Mouse (Mus musculus): Measurements from ENCODE around the gene Cct8l1. TPM values are rescaled to one million over a fixed set of nuclear protein-coding genes. Genes with fewer than 3 reads are reported as not detected.

Cct8l1 gene
- polyA plus RNA-seq, 1 experiment from 2014 or later, result not detected

DNA sequence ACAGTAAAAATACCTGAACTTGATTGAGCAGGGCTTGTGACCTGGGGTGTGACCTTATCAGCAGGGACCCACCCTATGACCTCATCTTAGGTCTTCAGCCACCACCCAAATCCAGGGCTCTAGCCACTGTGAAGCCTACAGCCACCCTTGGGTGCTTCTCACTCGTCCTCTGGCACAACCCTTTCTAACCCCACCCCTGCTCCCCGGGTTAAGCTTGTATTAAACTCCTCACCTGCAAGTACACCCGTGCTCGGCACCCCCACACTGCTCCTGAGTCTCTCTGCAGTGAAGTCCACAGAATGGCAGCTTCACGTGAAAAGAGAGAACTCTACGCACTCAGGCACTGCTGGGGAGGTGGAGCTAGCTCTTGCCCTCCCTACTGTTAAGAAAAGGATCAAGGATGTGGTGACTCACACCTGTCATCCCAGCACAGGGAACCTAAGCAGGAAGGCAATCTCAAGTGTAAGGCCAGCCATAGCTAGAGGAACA, 21.1 kb downstream of the Cct8l1 start:
- Histone ChIP-seq H3K36me3 (ENCODE audit: control insufficient read depth, insufficient read depth) (no peaks in the 10 kb centered on the region), H3K9me3 (replicated peaks; ENCODE audit: control insufficient read depth, low read length) (no peaks in the 10 kb centered on the region), H3K4me3 (ENCODE audit: low read depth, low read length) (no peak overlapping the region), H3K9ac (ENCODE audit: low read depth, low read length) (no peak overlapping the region), H3K27ac (ENCODE audit: low read length) (no peak overlapping the region), H3K27me3 (ENCODE audit: control insufficient read depth, insufficient read depth, low read depth, low read length) (no peaks in the 10 kb centered on the region), H3K4me1 (ENCODE audit: control insufficient read depth, low read depth, low read length) (peaks cover 19% of the 10 kb centered on the region), H3K4me2 (ENCODE audit: low read depth, low read length) (no peak overlapping the region)
- 37% methylated on average over 6 of the region's 6 CpGs for WGBS (ENCODE audit: insufficient replicate concordance)
- ATAC-seq (ENCODE audit: low read depth), result peak; percentile 55; the same call in 1 of the 2 replicates

- Histone ChIP-seq H3K36me3 (ENCODE audit: control insufficient read depth, insufficient read depth) (no peaks in the 10 kb centered on the region), H3K9ac (ENCODE audit: low read depth, low read length) (no peak overlapping the region), H3K4me1 (ENCODE audit: control insufficient read depth, low read depth, low read length) (peaks cover 6% of the 10 kb centered on the region), H3K4me3 (ENCODE audit: low read depth, low read length) (no peak overlapping the region), H3K27me3 (ENCODE audit: control insufficient read depth, insufficient read depth, low read depth, low read length) (no peaks in the 10 kb centered on the region), H3K4me2 (ENCODE audit: low read depth, low read length) (no peak overlapping the region), H3K27ac (ENCODE audit: low read length) (no peak overlapping the region), H3K9me3 (replicated peaks; ENCODE audit: control insufficient read depth, low read length) (no peaks in the 10 kb centered on the region)
- ATAC-seq (ENCODE audit: low read depth), result no peak
Observed at GRCm38 (mm10) chr5:25540412-25540811, 24.5 kb downstream of the Cct8l1 start.

DNA sequence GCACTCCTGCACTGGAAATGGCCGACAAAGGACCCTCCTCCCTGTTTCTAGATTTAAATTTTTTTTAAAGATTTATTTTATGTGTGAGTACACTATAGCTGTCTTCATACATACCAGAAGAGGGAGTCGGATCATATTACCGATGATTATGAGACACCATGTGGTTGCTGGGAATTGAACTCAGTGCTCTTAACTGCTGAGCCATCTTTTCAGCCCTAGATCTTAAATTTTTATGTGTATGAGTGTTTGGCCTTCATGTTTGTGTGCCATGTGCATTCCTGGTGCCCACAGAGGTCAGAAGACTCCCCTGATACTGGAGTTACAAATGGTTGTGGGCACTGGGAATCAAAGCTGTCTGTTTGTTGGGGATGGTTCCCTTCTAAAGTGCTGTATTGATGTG, 25.1 kb downstream of the Cct8l1 start:
- peaks cover 6% of the 10 kb centered on the region for H3K4me1 ChIP-seq (ENCODE audit: control insufficient read depth, low read depth, low read length)
- no peak overlapping the region for H3K9ac ChIP-seq (ENCODE audit: low read depth, low read length)
- no peaks in the 10 kb centered on the region for H3K27me3 ChIP-seq (ENCODE audit: control insufficient read depth, insufficient read depth, low read depth, low read length)
- H3K4me3 ChIP-seq (ENCODE audit: low read depth, low read length), result no peak overlapping the region
- 71% methylated on average over 3 of the region's 3 CpGs for WGBS (ENCODE audit: insufficient replicate concordance)
- no peaks in the 10 kb centered on the region for H3K9me3 ChIP-seq (replicated peaks; ENCODE audit: control insufficient read depth, low read length)
- H3K27ac ChIP-seq (ENCODE audit: low read length), result no peak overlapping the region
- ATAC-seq (ENCODE audit: low read depth), result no peak
- H3K4me2 ChIP-seq (ENCODE audit: low read depth, low read length), result no peak overlapping the region
- H3K36me3 ChIP-seq (ENCODE audit: control insufficient read depth, insufficient read depth), result no peaks in the 10 kb centered on the region

DNA sequence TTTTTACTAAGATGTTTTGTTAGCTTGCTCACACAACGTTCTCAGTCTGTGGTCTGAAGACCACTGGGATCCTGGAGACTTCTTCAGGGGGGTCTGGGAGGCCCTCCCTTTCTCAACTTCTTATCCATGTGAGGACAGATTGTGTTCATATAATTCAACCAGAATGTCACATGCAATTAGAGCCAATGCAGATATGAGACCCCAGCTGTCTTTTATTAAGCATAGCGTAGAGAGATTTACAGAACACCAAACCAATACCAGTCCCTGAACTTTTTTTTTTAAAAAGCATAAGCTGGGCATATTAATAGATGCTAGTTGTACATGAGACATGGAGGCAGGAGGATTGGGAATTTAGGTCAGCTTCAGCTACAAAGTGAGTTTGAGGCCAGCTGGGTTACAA, 25.8 kb downstream of the Cct8l1 start:
- Histone ChIP-seq H3K4me3 (ENCODE audit: low read depth, low read length) (no peak overlapping the region), H3K4me2 (ENCODE audit: low read depth, low read length) (no peak overlapping the region), H3K9ac (ENCODE audit: low read depth, low read length) (no peak overlapping the region), H3K27ac (ENCODE audit: low read length) (no peak overlapping the region), H3K36me3 (ENCODE audit: control insufficient read depth, insufficient read depth) (no peaks in the 10 kb centered on the region), H3K27me3 (ENCODE audit: control insufficient read depth, insufficient read depth, low read depth, low read length) (no peaks in the 10 kb centered on the region), H3K4me1 (ENCODE audit: control insufficient read depth, low read depth, low read length) (peaks cover 5% of the 10 kb centered on the region), H3K9me3 (replicated peaks; ENCODE audit: control insufficient read depth, low read length) (no peaks in the 10 kb centered on the region)
- WGBS (ENCODE audit: insufficient replicate concordance), result 63% methylated on average over 2 of the region's 2 CpGs
- ATAC-seq (ENCODE audit: low read depth), result no peak

DNA sequence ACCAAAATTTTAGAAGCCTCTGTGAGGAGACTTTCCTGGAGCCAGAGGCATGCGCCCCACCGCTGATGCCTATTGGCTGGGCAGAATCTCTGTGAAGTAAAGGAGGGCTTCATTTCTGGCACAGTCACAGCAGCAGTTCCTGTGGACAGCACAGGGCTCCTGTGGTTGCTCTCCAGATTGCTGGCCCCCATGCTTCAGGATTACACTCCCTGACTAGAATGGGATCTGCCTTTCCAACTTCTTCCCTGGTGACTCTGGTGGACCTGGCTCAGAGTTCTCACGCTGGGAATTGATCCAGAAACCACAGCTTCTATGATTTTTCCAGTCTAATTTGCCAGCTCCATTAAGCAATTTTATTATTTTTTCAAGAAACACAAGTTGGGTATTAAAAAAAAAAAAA, 28.2 kb downstream of the Cct8l1 start:
- H3K9me3 ChIP-seq (replicated peaks; ENCODE audit: control insufficient read depth, low read length), result no peaks in the 10 kb centered on the region
- H3K9ac ChIP-seq (ENCODE audit: low read depth, low read length), result no peak overlapping the region
- no peaks in the 10 kb centered on the region for H3K27me3 ChIP-seq (ENCODE audit: control insufficient read depth, insufficient read depth, low read depth, low read length)
- no peaks in the 10 kb centered on the region for H3K4me1 ChIP-seq (ENCODE audit: control insufficient read depth, low read depth, low read length)
- no peak overlapping the region for H3K4me3 ChIP-seq (ENCODE audit: low read depth, low read length)
- no peak overlapping the region for H3K4me2 ChIP-seq (ENCODE audit: low read depth, low read length)
- ATAC-seq (ENCODE audit: low read depth), result no peak
- no peak overlapping the region for H3K27ac ChIP-seq (ENCODE audit: low read length)
- H3K36me3 ChIP-seq (ENCODE audit: control insufficient read depth, insufficient read depth), result no peaks in the 10 kb centered on the region
- WGBS (ENCODE audit: insufficient replicate concordance), result 72% methylated on average over 3 of the region's 3 CpGs

- H3K36me3 ChIP-seq (ENCODE audit: control insufficient read depth, insufficient read depth), result no peaks in the 10 kb centered on the region
- H3K27ac ChIP-seq (ENCODE audit: low read length), result no peak overlapping the region
Observed at GRCm38 (mm10) chr5:25544566-25544965, 28.7 kb downstream of the Cct8l1 start.

DNA sequence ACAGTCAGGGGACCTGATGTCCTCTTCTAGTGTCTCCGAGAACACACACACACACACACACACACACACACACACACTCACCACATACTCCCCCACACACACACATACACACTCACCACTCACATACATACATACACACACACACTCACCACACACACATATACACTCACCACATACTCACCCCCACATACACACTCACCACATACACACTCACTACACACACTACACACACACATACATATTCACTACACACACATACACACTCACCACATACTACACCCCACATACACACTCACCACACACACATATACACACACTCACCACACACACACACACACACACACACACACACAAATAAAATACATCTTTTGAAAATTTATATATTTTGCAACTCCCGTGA, 31.0 kb downstream of the Cct8l1 start:
- WGBS (ENCODE audit: insufficient replicate concordance), result 78% methylated on average over 2 of the region's 2 CpGs
- no peak for ATAC-seq (ENCODE audit: low read depth)
- Histone ChIP-seq H3K27me3 (ENCODE audit: control insufficient read depth, insufficient read depth, low read depth, low read length) (no peaks in the 10 kb centered on the region), H3K9me3 (replicated peaks; ENCODE audit: control insufficient read depth, low read length) (no peaks in the 10 kb centered on the region), H3K4me1 (ENCODE audit: control insufficient read depth, low read depth, low read length) (no peaks in the 10 kb centered on the region), H3K27ac (ENCODE audit: low read length) (no peak overlapping the region), H3K9ac (ENCODE audit: low read depth, low read length) (no peak overlapping the region), H3K4me2 (ENCODE audit: low read depth, low read length) (no peak overlapping the region), H3K36me3 (ENCODE audit: control insufficient read depth, insufficient read depth) (no peaks in the 10 kb centered on the region), H3K4me3 (ENCODE audit: low read depth, low read length) (no peak overlapping the region)

More at GRCm38 (mm10) chr5:25544566-25544965, 28.7 kb downstream of the Cct8l1 start:
- no peaks in the 10 kb centered on the region for H3K4me1 ChIP-seq (ENCODE audit: control insufficient read depth, low read depth, low read length)
- H3K9ac ChIP-seq (ENCODE audit: low read depth, low read length), result no peak overlapping the region
- H3K4me2 ChIP-seq (ENCODE audit: low read depth, low read length), result no peak overlapping the region
- no peak for ATAC-seq (ENCODE audit: low read depth)
- no peak overlapping the region for H3K4me3 ChIP-seq (ENCODE audit: low read depth, low read length)
- no peaks in the 10 kb centered on the region for H3K27me3 ChIP-seq (ENCODE audit: control insufficient read depth, insufficient read depth, low read depth, low read length)
- no peaks in the 10 kb centered on the region for H3K9me3 ChIP-seq (replicated peaks; ENCODE audit: control insufficient read depth, low read length)
- 73% methylated on average over 5 of the region's 5 CpGs for WGBS (ENCODE audit: insufficient replicate concordance)

- WGBS (ENCODE audit: insufficient replicate concordance), result 54% methylated on average over 1 of the region's 1 CpGs
- no peaks in the 10 kb centered on the region for H3K27me3 ChIP-seq (ENCODE audit: control insufficient read depth, insufficient read depth, low read depth, low read length)
- no peaks in the 10 kb centered on the region for H3K4me1 ChIP-seq (ENCODE audit: control insufficient read depth, low read depth, low read length)
- no peak overlapping the region for H3K4me3 ChIP-seq (ENCODE audit: low read depth, low read length)
- no peak overlapping the region for H3K4me2 ChIP-seq (ENCODE audit: low read depth, low read length)
- no peak overlapping the region for H3K9ac ChIP-seq (ENCODE audit: low read depth, low read length)
- H3K9me3 ChIP-seq (replicated peaks; ENCODE audit: control insufficient read depth, low read length), result no peaks in the 10 kb centered on the region
- no peak for ATAC-seq (ENCODE audit: low read depth)
- H3K36me3 ChIP-seq (ENCODE audit: control insufficient read depth, insufficient read depth), result no peaks in the 10 kb centered on the region
- no peak overlapping the region for H3K27ac ChIP-seq (ENCODE audit: low read length)
Observed at GRCm38 (mm10) chr5:25550912-25551311, 35.0 kb downstream of the Cct8l1 start.

DNA sequence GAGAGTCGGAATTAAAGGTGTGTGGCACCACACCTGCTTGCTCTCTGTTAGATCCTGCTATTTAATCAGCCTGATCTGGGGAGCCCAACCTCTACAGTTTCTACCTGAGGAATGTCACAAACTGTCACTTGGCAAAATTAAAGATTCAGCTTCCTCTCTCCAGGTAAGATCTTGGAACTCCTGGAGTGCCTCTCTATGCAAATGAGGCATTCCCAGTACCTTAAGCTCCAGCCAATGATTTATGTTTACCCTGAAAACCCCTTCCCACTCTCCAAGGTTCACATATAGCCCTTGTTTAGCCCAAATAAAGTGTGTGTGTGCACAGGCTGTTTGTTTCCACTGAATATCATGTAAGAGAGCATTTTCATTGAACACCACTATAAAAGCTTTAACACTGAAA, 38.3 kb downstream of the Cct8l1 start:
- WGBS (ENCODE audit: insufficient replicate concordance), result 45% methylated on average over 1 of the region's 1 CpGs

More for the DNA sequence above, 38.3 kb downstream of the Cct8l1 start:
- H3K4me2 ChIP-seq (ENCODE audit: low read depth, low read length), result no peak overlapping the region
- no peaks in the 10 kb centered on the region for H3K9me3 ChIP-seq (replicated peaks; ENCODE audit: control insufficient read depth, low read length)
- ATAC-seq (ENCODE audit: low read depth), result no peak
- no peaks in the 10 kb centered on the region for H3K36me3 ChIP-seq (ENCODE audit: control insufficient read depth, insufficient read depth)
- no peak overlapping the region for H3K27ac ChIP-seq (ENCODE audit: low read length)
- no peak overlapping the region for H3K9ac ChIP-seq (ENCODE audit: low read depth, low read length)
- H3K4me3 ChIP-seq (ENCODE audit: low read depth, low read length), result no peak overlapping the region
- H3K4me1 ChIP-seq (ENCODE audit: control insufficient read depth, low read depth, low read length), result no peaks in the 10 kb centered on the region
- no peaks in the 10 kb centered on the region for H3K27me3 ChIP-seq (ENCODE audit: control insufficient read depth, insufficient read depth, low read depth, low read length)
